Mouse (Mus musculus) c-Kit-negative CD71-positive TER-119-positive erythroid progenitor cells, embryonic 14.5 days (primary cell): Measurements from ENCODE around the gene Cpne2.

ENCODE experiments used
- DNase-seq: peaks from one replicate; pipeline ENCODE4 v3.0.0-alpha.2; 2013; ENCODE audit warnings: low read depth, low spot score

Cpne2 gene

DNA sequence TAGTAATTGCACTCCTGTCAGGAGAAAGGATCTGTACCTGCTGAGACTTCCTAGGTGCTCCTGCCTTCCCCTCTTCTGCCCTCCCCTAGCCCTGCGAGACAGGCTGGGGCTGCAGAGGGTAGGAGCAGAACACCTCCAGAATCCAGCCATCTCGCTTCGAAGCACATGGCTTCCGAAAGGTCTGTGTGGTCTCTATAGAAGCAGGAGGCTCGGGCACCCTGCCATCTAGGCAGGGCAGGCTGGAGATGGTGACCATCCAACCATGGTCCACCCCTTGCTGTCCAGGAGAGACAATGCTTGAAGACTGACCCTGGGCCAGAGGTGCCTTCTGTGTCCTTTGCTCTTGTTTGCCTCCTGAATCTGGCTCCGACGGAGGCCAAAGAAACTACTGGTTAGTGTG lies 2.8 kb downstream of the Cpne2 start:
- no peak for DNase-seq

DNA sequence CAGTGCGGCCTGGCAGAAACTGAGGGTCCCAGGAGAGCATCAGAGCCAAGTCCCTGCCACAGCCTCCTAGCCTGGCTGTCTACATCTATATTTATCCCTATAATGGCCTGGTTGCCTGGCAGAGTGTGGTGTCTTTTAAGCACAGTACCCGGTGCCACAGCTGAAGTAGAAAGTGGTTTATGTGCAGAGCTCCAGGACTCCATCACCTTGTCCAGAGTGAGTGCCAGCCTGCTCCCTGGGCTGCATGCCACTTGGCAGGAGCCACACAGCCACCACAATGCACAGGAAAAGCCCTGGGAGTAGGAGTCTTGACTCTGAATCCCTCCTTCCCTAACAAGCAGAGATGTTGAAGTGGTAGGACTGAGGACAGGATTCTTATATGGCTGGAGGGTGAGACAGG lies 4.7 kb downstream of the Cpne2 start:
- DNase-seq = no peak

DNA sequence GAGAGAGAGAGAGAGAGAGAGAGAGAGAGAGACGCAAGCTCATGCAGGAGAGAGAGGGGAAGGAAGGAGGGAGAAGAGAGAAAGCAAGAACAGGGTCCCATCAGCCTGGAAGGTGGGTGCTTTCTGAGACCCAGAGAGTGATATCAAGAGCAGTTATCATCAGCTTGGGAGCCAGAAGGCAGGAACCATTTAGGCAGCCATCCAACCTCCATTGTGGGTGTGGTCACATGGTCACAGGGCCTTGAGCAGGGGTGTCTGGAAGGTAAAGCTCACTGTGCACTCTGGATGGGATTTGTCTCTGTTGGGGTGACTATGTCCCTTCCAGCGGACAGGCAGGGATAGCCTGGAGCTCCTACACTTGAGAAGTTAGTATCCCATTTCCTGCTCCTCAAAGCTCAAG lies 7.2 kb downstream of the Cpne2 start:
- no peak for DNase-seq

DNA sequence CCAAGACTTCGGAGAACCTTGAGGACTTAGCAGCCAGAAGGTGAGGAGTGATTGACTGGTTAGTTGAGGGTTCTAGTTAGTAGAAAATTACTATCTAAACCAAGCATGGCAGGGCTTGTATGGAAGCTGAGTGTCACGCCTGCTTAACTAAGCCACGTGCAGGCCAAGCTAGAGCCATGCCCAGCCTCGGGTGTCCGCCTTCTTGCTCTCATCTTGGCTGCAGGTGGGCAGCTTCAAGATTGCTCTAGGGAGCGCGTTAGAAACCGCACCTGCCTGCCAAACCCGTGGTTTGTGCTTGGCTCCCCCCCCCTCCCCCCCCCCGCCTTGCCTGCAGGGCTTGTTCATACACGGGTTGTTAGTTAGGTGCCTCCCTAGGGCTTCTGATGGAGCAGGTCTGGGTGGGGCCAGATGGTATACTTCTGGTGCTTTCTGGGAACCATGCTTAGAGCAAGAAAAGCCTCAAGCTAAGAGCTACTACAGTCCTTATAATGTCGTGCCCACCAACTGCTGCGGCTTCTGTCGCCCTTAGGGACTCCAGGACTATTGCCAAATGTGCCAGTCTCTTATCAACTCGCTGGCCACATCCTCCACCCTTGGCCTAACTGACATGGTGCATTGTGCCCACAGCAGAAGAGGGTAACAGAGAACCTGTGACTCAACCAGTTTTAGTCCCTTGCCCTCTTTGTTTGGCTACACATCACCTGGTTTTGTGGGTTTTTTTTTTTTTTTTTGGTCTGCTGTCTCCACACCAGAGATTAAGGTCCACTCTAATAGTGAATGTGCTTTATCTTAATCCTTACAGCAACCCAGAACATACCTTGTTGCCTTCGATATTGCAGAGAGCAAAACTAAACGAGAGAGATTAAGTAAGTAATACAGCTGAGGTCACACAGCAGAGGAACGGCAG lies 8.4 kb downstream of the Cpne2 start:
- no peak for DNase-seq

DNA sequence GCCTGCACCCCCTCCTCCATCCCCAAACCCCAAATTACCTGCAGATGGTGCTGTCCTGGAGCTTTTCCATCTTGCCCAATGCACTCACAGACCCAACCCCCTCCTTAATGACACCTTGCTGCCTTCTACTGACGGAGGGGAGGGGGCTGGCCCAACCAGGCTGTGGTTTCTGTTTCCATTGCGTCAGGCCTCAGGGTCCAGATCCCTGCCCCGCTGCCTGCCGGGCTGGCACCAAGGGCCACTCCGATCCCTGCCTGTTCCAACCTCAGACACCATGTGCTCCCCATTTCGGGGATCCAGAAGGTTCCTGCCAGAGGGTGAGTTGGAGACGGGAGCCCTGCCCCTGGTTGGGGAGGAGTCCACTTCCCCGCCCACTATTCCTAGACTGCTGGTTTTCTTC lies 11.2 kb downstream of the Cpne2 start:
- no peak for DNase-seq

DNA sequence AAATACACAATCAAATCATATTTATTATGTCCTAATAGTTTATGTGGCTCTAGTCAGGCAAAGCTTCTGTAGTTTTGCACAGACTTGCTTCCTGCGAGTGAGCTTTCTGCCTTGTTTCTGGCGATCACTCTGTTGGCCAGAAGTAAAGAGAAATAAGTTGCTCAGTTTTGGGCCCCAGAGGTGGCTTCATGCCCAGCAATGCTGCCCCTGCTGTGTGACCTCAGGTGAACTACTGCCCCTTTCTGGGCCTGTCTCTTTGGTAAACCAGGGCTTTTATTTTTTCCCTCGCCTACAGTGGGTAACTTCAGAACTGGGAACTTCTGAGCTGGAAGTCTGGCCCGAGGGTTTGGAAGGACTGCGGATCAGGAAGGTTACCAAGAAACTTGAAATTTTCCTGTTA lies 16.3 kb downstream of the Cpne2 start:
- no peak for DNase-seq

DNA sequence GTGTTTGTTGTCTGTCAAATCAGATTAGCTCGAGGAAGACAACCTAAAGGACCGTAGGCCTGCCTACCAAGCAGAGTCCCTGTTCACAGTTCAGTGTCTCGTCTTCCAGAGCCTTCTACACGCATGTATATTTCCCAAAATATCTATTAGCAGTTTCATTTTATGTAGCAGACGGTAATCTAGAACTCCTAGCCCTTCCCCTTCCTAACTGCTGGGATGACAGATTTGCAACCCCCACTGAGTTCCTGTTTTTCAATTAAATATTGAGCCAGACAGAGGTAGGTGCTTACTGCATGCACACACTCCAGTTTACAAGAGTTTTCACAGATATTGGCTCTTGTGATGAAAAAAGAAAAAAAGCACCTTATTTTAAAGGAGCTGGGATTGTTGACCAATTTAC lies 16.7 kb downstream of the Cpne2 start:
- DNase-seq = no peak

DNA sequence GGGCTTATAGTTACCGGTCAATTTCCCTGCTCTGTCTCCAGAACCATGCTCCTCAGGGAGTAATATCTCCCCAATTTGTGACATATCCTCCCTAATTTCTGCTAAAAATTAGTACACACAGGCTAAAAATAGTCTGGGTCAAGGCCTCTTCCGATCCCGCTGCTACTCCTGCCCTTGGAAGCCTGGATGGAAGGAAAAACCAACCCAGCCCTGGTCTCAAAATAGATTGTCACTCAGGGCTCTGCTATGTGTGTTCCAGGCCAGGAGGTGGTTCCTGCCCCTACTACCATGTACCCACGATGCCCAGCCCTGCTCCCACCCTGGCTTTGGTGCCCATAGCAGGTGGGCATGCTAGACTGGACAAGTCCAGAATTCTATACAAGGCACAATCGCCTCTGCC lies 17.2 kb downstream of the Cpne2 start:
- DNase-seq = no peak

DNA sequence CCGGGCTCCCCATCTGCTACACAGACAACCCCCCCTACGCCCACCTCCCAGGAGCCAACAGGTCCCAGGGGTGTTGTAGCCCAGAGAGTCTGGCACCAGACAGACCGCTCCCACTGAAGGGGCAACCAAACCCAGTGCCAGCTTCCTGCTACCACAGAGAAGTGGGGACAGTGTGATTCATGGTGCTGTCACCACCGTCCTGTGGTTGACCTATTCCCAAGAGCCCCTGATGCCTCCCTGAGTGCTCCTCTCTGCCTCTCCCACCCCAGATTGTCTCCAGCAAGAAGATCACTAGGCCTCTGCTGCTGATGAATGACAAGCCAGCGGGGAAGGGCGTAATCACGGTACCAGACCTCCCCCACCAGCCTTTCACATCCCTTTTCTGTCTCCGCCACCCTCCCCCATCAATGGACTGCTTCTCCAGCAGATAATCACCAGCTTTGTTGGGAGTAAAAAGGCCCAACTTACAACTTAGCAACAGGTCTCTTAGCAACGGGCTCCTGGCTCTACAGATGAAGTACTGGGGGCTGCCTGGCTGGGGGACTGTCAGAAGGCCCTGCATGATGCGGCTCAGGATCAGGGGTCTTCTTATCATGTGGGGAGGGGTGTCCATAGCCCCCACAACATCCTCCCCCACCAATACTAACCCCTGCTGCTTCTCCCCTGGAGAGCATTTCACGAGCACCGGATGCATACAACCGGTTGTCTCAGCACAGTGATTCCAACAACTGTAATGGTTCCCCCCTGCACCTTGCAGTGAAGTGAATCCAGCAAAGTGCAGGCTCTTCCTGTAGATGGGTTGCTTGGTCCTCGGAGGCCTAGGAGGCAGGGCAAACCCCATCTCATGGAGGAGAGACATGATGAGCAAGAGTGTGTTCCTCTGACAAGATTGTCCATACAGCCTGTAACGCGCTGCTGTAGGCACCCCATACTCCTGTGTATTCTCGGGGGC lies 19.0 kb downstream of the Cpne2 start:
- no peak for DNase-seq

DNA sequence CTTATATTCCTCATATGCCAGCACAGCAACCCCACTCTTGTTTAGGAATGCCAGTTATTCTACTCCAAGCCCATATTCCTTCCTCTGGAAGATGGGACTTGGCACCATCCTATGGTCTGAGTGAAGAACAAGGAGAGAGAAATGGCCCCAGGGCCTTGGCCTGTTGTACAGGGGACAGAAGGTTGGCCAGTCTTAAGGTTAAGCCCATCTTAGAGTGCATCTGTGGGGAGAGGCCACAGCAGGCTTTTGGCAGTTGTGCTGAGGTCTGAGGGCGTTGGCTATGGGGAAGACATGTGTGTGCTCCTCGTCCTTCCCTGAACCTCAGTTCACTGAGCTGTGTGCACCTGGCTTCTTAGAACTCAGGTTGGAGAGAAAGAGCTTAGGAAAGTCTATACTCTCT lies 19.9 kb downstream of the Cpne2 start:
- DNase-seq = no peak

DNA sequence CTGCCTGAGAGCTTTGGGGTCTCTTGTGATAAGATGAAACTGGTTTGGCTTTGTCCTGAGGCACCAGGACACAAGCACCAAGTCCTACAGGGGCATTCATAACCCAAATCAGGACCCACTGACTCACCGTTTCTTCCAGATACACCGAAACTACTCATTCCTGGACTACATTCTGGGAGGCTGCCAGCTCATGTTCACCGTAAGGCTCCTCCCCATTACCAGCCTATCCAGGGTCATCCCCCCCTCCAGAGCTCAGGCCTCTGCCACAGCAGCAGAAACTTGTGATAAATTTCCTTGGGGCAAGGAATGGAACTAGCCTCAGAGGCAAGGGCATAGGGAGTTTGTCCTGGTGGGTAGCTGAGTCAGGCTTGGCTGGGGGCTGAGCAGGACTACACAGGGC lies 24.5 kb downstream of the Cpne2 start:
- no peak for DNase-seq

DNA sequence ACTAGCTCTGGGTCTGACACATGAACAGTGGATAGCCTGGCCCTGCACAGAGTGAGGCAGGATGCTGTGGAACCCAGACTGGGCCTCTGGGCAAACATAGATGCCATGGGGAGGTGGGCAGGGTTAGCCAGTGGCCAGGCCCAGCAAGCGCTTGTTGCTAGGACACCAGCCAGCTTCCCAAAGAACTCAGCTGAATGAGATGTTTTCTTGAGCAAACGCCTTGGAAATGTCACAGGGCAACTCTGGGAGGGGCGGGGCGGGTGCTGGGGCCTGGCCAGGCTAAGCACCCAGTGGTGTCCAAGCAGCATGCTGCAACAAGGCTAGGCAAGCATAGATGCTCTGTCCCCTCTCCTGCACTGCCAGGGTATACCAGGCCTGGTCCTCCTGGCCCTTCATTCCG lies 28.5 kb downstream of the Cpne2 start:
- no peak for DNase-seq

DNA sequence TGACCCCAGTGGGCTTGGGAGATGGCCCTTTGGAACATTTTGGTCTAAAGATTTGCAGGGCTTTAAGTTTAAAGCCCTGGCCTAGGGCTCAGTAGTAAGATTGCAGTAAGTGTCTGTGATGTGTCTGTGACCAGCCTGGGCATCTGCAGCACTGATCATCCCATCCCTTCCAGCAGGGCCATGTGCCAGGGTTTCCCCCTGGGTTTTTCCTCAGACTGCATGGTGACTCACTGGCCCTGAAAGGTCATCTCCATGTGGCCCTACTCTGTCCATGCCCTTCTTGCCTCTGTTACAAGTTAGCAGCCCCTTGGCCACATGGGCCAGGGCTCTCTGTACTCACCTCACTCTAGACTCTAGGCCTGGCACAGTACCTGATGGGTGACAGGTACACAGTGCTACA lies 31.6 kb downstream of the Cpne2 start:
- DNase-seq = no peak

DNA sequence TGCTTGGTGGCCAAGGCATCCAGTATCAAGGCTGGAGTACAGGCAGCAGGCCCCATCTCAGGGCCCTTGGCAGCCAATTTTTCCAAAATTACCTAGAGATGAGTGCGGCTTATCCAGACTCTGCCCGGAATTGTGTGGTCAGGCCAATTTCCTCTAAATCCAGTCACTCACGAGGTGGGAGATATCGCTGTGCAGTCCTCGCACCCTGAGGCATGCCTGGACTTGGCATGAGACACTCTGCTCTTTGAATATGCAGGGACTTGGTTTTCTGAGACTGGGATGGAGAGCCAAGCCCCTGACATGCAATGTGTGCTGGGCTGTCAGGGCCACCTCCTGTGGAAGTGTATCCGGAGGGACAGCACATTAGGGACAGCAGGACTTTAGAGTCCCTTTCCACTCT lies 33.2 kb downstream of the Cpne2 start:
- no peak for DNase-seq

DNA sequence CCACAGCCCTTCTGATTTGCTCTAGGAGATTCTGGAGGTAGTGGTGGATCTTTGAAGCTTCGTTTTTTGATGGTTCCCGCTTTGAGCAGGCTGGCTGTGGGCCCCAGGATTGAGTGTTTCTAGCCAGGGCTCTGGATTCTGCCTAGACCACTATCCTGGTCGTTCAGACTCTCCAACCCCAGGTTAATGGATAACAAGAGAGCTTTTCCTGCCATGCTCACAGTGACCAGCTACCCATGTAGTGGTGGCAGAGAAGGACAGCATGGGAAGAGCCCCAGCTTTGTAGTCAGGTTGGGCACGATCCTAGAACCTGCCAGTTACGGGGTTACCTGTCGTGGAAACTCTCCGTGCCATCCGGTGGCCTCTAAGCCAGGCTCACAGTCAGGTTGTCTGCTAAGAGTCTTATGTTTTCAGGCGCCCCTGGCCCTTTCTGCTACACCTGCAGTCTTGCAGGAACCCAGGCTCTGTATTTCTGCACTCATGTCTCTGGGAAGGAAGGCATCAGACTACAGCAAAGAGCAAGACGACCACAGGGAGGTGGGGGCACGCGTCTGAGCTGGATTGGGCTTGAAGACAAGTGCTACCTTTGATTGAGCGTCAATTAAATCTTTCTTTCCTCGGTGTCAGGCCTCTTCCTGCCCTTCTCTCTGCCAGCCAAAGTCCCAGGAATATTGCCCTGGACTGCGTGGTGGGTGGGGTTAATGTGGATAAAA lies 33.8 kb downstream of the Cpne2 start:
- DNase-seq = no peak

DNA sequence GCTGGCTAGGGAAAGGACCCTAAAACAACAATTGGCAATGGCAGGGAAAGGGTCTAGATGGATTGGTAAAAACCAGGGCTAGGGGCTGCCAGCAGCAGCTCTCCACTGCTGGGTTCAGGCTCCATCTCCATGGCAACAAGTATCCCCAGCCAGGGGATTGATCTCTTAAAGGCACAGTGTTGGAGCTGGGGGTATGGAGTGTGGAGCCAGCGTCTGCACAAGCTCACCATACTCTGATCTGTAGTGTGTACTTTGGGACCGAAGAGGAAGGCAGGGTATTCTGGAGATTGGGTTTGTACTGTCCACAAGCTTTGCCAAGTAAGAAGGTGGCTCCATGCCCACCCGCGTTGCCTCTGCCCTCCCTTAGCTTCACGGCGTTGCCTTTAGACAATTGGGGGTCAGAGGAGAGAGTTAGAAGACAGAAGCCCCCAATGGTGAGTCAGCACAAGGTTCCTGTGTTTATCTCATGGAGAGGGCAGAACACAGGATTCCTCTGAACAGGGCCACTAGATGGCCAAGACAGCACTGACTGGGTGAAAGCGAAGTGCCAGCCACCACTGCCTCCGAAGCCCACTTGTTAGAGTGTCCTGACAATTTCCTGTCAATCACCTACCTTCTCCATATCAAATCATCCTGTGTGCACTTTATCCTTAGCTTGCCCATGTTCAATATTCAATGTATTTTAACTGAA lies 34.5 kb downstream of the Cpne2 start:
- no peak for DNase-seq

DNA sequence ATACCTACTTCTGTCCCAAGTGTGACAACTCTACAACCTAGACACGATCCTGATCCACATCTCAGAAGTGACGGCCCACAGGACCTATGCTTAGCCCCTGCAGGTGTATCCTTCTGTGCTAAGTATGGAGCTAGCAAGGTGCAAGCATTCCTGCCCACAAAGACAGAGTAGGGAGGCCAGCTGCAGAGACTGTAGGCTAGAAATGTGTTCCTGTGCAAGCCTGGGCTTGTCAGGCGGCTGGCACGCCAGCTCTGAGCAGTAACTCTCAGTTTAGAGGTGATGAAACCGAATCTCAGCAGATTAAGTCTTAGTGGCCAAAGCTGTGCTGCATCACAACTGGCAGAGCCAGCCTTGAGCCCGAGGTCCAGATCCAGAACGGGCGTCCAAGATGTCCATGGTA lies 35.3 kb downstream of the Cpne2 start:
- DNase-seq = no peak

DNA sequence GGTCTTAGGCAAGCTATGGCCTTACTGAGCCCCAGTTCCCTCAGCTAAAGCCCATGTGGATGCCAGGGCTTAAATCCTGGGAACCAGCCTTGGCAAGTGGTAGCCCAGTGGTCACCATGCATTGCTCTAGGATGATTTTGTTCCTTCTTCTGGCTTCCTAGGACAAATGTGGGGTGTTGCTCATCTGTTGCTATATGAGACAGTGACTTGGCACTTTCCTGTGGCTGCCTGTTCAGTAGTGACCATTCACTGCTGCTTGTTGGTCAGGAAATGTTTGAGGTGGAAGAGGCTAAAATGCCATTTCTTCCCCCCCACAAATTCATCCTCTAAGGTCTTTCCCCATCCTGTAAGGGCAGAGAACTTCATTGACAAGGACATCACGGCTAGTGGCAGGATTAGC lies 36.6 kb downstream of the Cpne2 start:
- DNase-seq = no peak

DNA sequence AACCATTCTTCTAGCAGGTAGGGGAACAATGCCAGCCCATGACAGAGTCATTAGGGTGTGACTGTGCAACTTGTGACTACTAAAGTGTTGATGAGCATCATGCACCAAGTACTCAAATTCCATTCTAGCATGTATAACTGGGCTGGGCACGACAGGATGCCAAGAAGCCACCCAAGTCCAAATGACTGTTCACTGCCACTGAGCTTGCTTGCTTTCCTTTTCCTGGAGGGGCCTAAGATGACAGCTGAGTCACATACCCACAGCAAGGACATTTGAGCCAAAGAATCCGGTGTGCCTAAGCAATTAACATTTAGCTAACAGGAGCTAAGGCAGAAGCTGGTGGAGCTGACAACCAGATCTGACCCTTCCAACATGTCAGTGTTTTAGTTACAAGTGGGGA lies 39.1 kb downstream of the Cpne2 start:
- DNase-seq = no peak

DNA sequence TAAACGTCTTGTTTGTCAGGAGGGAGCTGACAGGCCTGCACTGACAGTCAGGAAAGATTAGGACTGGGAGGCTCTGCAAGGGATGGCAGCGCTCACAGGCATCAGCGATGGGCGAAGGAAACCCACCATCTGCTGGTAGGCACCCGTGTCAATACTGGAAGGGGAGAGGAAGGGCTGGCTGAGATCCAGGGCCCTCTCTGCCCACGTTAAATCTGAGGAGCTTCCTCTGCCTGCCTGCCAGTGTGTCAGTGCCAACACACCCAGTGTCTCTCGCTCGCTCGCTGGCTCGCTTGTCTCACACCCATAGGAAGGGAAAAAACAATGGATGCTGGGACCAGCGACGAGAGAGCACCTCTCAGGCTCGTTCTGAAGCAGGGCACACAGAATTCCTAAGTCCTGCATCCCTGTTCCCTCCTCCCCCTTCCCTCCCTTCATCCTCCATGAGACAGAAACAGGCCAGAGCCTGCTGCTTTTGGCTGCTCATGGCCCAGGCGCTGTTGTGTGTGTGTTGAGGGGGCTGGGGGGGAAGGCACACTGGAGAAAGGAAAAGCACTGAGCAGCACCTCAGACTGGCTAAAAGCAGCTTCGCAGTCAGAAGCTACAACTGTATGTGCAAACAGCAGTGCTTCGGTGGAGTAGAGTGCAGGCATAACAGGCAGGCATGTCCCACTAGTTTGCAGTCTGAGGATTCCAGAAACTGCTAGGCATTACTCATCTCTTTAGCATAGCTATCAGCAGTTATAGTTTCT lies 41.5 kb downstream of the Cpne2 start:
- DNase-seq = no peak

DNA sequence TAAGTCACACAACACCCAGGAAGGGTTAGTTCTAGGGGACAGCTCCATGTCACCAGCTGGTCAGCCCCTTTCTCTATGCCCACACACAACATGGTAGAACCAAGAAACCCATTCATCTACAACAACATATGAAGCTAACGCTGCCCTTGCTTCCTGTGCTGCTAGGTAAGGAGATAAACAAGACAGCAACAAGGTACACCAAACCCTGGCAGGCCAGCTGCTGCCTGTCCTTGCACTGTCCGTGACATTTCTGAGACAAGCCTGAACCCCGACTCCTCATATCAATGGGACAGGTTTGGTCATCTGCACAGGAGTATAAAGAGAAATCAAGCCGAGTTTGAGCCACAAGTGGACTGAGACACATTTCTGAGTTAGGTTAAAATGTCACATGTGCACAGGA lies 42.4 kb downstream of the Cpne2 start:
- DNase-seq = no peak
